Mouse (Mus musculus): ENCODE results near the gene 1600014C23Rik. TPM values are rescaled to one million over a fixed set of nuclear protein-coding genes. Genes with fewer than 3 reads are reported as not detected.

The 1600014C23Rik gene
- polyA plus RNA-seq, 1 experiment: 0.54 TPM

GRCm38 (mm10) chr17:45685171-45686092, 48.2 kb downstream of the 1600014C23Rik start:
- Histone ChIP-seq H3K4me1 (ENCODE audit: control insufficient read depth, insufficient read depth, low read length) (peaks cover 8% of the 10 kb centered on the region), H3K4me3 (replicated peaks; ENCODE audit: insufficient read depth, low read depth, low read length) (peak overlapping the region; percentile 90), H3K27me3 (ENCODE audit: control insufficient read depth, insufficient read depth, low read length) (no peaks in the 10 kb centered on the region), H3K27ac (ENCODE audit: insufficient read depth, low read length) (peak overlapping the region; percentile 79)
- WGBS: under 1% methylated on average over 58 of the region's 58 CpGs
- DNase-seq: peak; percentile 56 to 67
- TF ChIP-seq POLR2A (IDR thresholded peaks at IDR 0.05; ENCODE audit: borderline replicate concordance, insufficient read depth, low read length) (no peak), CTCF (IDR thresholded peaks at IDR 0.05; ENCODE audit: borderline replicate concordance, insufficient read depth, low read depth, low read length) (no peak)

- Histone ChIP-seq H3K27me3 (ENCODE audit: control insufficient read depth, insufficient read depth, low read length) (no peaks in the 10 kb centered on the region), H3K27ac (ENCODE audit: insufficient read depth, low read length) (no peak overlapping the region), H3K4me3 (replicated peaks; ENCODE audit: insufficient read depth, low read depth, low read length) (peak overlapping the region; percentile 90), H3K4me1 (ENCODE audit: control insufficient read depth, insufficient read depth, low read length) (peaks cover 10% of the 10 kb centered on the region)
- 21% methylated on average over 14 of the region's 14 CpGs for WGBS
- no peak for TF ChIP-seq CTCF (IDR thresholded peaks at IDR 0.05; ENCODE audit: borderline replicate concordance, insufficient read depth, low read depth, low read length)
- no peak for TF ChIP-seq POLR2A (IDR thresholded peaks at IDR 0.05; ENCODE audit: borderline replicate concordance, insufficient read depth, low read length)
- peak in 1 of 2 experiments; percentile 34 for DNase-seq
Observed at GRCm38 (mm10) chr17:45684667-45685131, 48.9 kb downstream of the 1600014C23Rik start.

Other genes with a start within 250 kb of the 1600014C23Rik start
- gene Aars2, start 227.0 kb downstream of the 1600014C23Rik start, polyA plus RNA-seq (2012; rRNA removed): 43.9 and 44.3 TPM in 2 replicates
- 0.61 and 0.74 TPM in 2 replicates for gene Tcte1, start 210.4 kb downstream of the 1600014C23Rik start, polyA plus RNA-seq (2012; rRNA removed)
- gene Tmem151b, start 184.2 kb downstream of the 1600014C23Rik start, polyA plus RNA-seq (2012; rRNA removed): 125 and 130 TPM in 2 replicates
- 12.5 and 13.5 TPM in 2 replicates for gene Nfkbie, start 178.1 kb downstream of the 1600014C23Rik start, polyA plus RNA-seq (2012; rRNA removed)
- 71.3 and 74.0 TPM in 2 replicates for gene Slc35b2, start 170.0 kb downstream of the 1600014C23Rik start, polyA plus RNA-seq (2012; rRNA removed)
- 915 and 924 TPM in 2 replicates for gene Hsp90ab1, start 160.6 kb downstream of the 1600014C23Rik start, polyA plus RNA-seq (2012; rRNA removed)
- 72.2 and 75.6 TPM in 2 replicates for gene Slc29a1, start 134.2 kb downstream of the 1600014C23Rik start, polyA plus RNA-seq (2012; rRNA removed)
- gene Mymx, start 131.7 kb downstream of the 1600014C23Rik start, polyA plus RNA-seq (2012; rRNA removed): not detected in 2 replicates
- gene Capn11, start 74.5 kb downstream of the 1600014C23Rik start, polyA plus RNA-seq (2012; rRNA removed): 3.8 and 4.7 TPM in 2 replicates
- gene Mrpl14, start 47.5 kb downstream of the 1600014C23Rik start, polyA plus RNA-seq (2012; rRNA removed): 78.4 and 84.2 TPM in 2 replicates
- gene Tmem63b, start 46.9 kb downstream of the 1600014C23Rik start, polyA plus RNA-seq (2012; rRNA removed): 196 and 199 TPM in 2 replicates

All from cerebellum, adult 2 months (tissue).